Mouse (Mus musculus) heart, postnatal 36 days (tissue): Measurements from ENCODE around the gene Rxfp4. TPM values are rescaled to one million over a fixed set of nuclear protein-coding genes. Genes with fewer than 3 reads are reported as not detected.

Source experiments
- DNase-seq, 2 experiments: peaks; one replicate each; pipeline ENCODE4 v3.0.0; 2021 to 2022
- intact Hi-C: fragments of 180-260 bp; cut with DNase I; formaldehyde crosslinking; loops from one replicate; pipeline ENCODE4 v1.15.1; 2025
- total RNA-seq, 2 experiments: library from RNA; stranded (reverse); gene quantifications; 2 replicates each; pipeline ENCODE4 v1.2.3; 2021

The Rxfp4 gene
- under 1 TPM in 1 of 2 experiments, not detected in 1; 0.22 TPM for total RNA-seq

GRCm38 (mm10) chr3:88652846-88653515 is at the start of gene Rxfp4:
Gene Rxfp4, minus strand, starts transcription at chr3:88653142.
- DNase-seq, result peak in 1 of 2 experiments; percentile 3
- intact Hi-C loops, result no loop called here

GRCm38 (mm10) chr3:88701222-88701621 is 48.3 kb upstream of the Rxfp4 start:
- intact Hi-C loops, result no loop called here
- no peak for DNase-seq

GRCm38 (mm10) chr3:88700247-88700646 is 47.3 kb upstream of the Rxfp4 start:
- intact Hi-C loops, result no loop called here
- no peak for DNase-seq

- DNase-seq, result no peak
- intact Hi-C loops, result no loop called here
Measured at GRCm38 (mm10) chr3:88698834-88699233, 45.9 kb upstream of the Rxfp4 start.

- no peak for DNase-seq
- intact Hi-C loops, result no loop called here
Measured at GRCm38 (mm10) chr3:88698051-88698450, 45.1 kb upstream of the Rxfp4 start.

GRCm38 (mm10) chr3:88695545-88695944 is 42.6 kb upstream of the Rxfp4 start:
- intact Hi-C loops, result no loop called here
- DNase-seq, result no peak

- DNase-seq, result no peak
- intact Hi-C loops, result no loop called here
Measured at GRCm38 (mm10) chr3:88689079-88689478, 36.1 kb upstream of the Rxfp4 start.

GRCm38 (mm10) chr3:88686734-88687611 is 34.0 kb upstream of the Rxfp4 start:
- intact Hi-C loops, result loop anchor here (2.0 kb wide), 2 partner anchors 30 to 80 kb away; partner anchors contain the start of gene Rit1
- DNase-seq, result no peak

GRCm38 (mm10) chr3:88685958-88686451 is 33.1 kb upstream of the Rxfp4 start:
- no peak for DNase-seq
- intact Hi-C loops, result loop anchor here (2.0 kb wide), 2 partner anchors 31 to 79 kb away; partner anchors contain the start of gene Rit1

GRCm38 (mm10) chr3:88684980-88685941 is 32.3 kb upstream of the Rxfp4 start, which contains the start of gene Khdc4:
Gene Khdc4, plus strand, starts transcription at chr3:88685803.
- intact Hi-C loops, result no loop called here
- DNase-seq, result peak; percentile 94 to 96

GRCm38 (mm10) chr3:88684236-88684979 is 31.5 kb upstream of the Rxfp4 start:
- intact Hi-C loops, result no loop called here
- DNase-seq, result no peak

- no peak for DNase-seq
- intact Hi-C loops, result no loop called here
Measured at GRCm38 (mm10) chr3:88683814-88684213, 30.9 kb upstream of the Rxfp4 start.

GRCm38 (mm10) chr3:88677399-88677798 is 24.5 kb upstream of the Rxfp4 start:
- intact Hi-C loops, result loop anchor here (5.0 kb wide), 2 partner anchors 40 to 60 kb away; partner anchors contain the start of gene Rit1

GRCm38 (mm10) chr3:88664095-88664494 is 11.2 kb upstream of the Rxfp4 start:
- intact Hi-C loops, result no loop called here
- DNase-seq, result no peak

More at GRCm38 (mm10) chr3:88677399-88677798, 24.5 kb upstream of the Rxfp4 start:
- DNase-seq, result peak; percentile 77 to 80

- no peak for DNase-seq
- intact Hi-C loops, result no loop called here
Measured at GRCm38 (mm10) chr3:88659798-88660197, 6.9 kb upstream of the Rxfp4 start.

GRCm38 (mm10) chr3:88658441-88659127 is 5.6 kb upstream of the Rxfp4 start:
- DNase-seq, result no peak
- intact Hi-C loops, result no loop called here

- intact Hi-C loops, result no loop called here
- DNase-seq, result no peak
Measured at GRCm38 (mm10) chr3:88655619-88656018, 2.7 kb upstream of the Rxfp4 start.

- intact Hi-C loops, result no loop called here
- peak in 1 of 2 experiments; percentile 14 for DNase-seq
Measured at GRCm38 (mm10) chr3:88654621-88655020, 1.7 kb upstream of the Rxfp4 start.
